Mouse (Mus musculus): ENCODE data around the gene Ddi2. TPM values are rescaled to one million over a fixed set of nuclear protein-coding genes. Genes with fewer than 3 reads are reported as not detected.

Gene Ddi2
- polyA plus RNA-seq, 1 experiment from 2014 or later, result 22.6 TPM

GRCm38 (mm10) chr4:141641961-141642811 is 81.0 kb downstream of the Ddi2 start:
- Histone ChIP-seq H3K4me2 (ENCODE audit: low read depth, low read length, severe bottlenecking) (no peak overlapping the region), H3K27me3 (ENCODE audit: control insufficient read depth, insufficient read depth, low read length) (no peaks in the 10 kb centered on the region), H3K36me3 (ENCODE audit: control insufficient read depth, insufficient read depth, low read length) (peaks cover 3% of the 10 kb centered on the region; the same call in 1 of the 2 replicates), H3K4me1 (replicated peaks; ENCODE audit: control insufficient read depth, insufficient read depth, low read length) (no peaks in the 10 kb centered on the region), H3K27ac (ENCODE audit: low read depth, low read length) (no peak overlapping the region), H3K4me3 (ENCODE audit: low read depth, low read length) (no peak overlapping the region), H3K9ac (ENCODE audit: low read length) (no peak overlapping the region), H3K9me3 (ENCODE audit: control insufficient read depth, low read length) (no peaks in the 10 kb centered on the region)
- ATAC-seq (replicated peaks; ENCODE audit: low FRiP score), result no peak
- DNase-seq (ENCODE audit: low spot score), result no peak
- 91% methylated on average over 25 of the region's 25 CpGs for WGBS

DNA sequence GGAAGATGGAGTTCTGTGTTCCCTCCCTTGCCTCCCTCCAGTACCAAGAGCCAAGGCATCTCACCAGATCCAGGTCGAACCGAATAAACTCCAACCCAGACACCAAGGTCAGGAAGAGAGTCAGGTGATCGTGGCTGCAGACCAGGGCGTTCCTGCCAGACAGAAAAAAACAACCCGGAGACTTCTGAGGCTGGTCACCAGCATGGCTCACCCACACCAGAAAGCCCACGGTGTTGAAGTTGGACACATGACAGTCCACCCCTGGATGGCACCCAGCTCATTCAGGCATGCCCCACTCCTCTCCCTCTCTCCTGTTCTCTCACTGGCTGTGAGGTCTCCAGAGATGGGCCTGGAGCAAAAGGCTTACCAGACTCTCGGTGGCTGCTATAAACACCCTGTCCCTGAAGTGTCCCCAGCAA is 81.9 kb downstream of the Ddi2 start:
- no peak for ATAC-seq (replicated peaks; ENCODE audit: low FRiP score)
- WGBS, result 87% methylated on average over 7 of the region's 7 CpGs

DNA sequence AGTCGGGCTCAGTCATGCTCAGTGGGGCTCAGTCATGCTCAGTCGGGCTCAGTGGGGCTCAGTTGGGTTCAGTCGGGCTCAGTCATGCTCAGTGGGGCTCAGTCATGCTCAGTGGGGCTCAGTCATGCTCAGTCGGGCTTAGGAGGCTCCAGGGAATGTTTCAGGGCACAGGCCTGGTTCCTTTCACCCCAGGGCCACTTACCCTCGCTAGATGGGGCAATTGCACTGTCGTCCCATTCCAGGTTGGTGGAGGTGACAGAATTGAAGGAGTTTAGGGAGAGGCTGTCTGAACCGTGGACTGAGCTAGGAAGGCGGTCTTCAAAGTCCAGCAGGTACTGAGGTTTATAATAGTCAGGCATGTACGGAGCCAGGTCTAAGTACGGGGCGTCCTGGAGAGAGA is 83.7 kb downstream of the Ddi2 start:
- WGBS, result 64% methylated on average over 11 of the region's 11 CpGs
- Histone ChIP-seq H3K4me2 (ENCODE audit: low read depth, low read length, severe bottlenecking) (no peak overlapping the region), H3K27me3 (ENCODE audit: control insufficient read depth, insufficient read depth, low read length) (no peaks in the 10 kb centered on the region), H3K27ac (ENCODE audit: low read depth, low read length) (no peak overlapping the region), H3K9me3 (ENCODE audit: control insufficient read depth, low read length) (no peaks in the 10 kb centered on the region), H3K4me1 (replicated peaks; ENCODE audit: control insufficient read depth, insufficient read depth, low read length) (no peaks in the 10 kb centered on the region), H3K36me3 (ENCODE audit: control insufficient read depth, insufficient read depth, low read length) (peaks cover 3% of the 10 kb centered on the region; the same call in 1 of the 2 replicates), H3K4me3 (ENCODE audit: low read depth, low read length) (no peak overlapping the region), H3K9ac (ENCODE audit: low read length) (no peak overlapping the region)
- no peak for DNase-seq (ENCODE audit: low spot score)
- no peak for ATAC-seq (replicated peaks; ENCODE audit: low FRiP score)

More for the DNA sequence above, 81.9 kb downstream of the Ddi2 start:
- Histone ChIP-seq H3K9ac (ENCODE audit: low read length) (no peak overlapping the region), H3K4me1 (replicated peaks; ENCODE audit: control insufficient read depth, insufficient read depth, low read length) (no peaks in the 10 kb centered on the region), H3K27ac (ENCODE audit: low read depth, low read length) (no peak overlapping the region), H3K36me3 (ENCODE audit: control insufficient read depth, insufficient read depth, low read length) (peaks cover 3% of the 10 kb centered on the region; the same call in 1 of the 2 replicates), H3K4me2 (ENCODE audit: low read depth, low read length, severe bottlenecking) (no peak overlapping the region), H3K9me3 (ENCODE audit: control insufficient read depth, low read length) (no peaks in the 10 kb centered on the region), H3K4me3 (ENCODE audit: low read depth, low read length) (no peak overlapping the region), H3K27me3 (ENCODE audit: control insufficient read depth, insufficient read depth, low read length) (no peaks in the 10 kb centered on the region)
- DNase-seq (ENCODE audit: low spot score), result no peak

GRCm38 (mm10) chr4:141636693-141637092 is 86.5 kb downstream of the Ddi2 start:
- H3K36me3 ChIP-seq (ENCODE audit: control insufficient read depth, insufficient read depth, low read length), result peaks cover 12% of the 10 kb centered on the region
- ATAC-seq (replicated peaks; ENCODE audit: low FRiP score), result no peak
- no peak for DNase-seq (ENCODE audit: low spot score)
- no peak overlapping the region for H3K4me2 ChIP-seq (ENCODE audit: low read depth, low read length, severe bottlenecking)
- H3K9me3 ChIP-seq (ENCODE audit: control insufficient read depth, low read length), result no peaks in the 10 kb centered on the region
- H3K27ac ChIP-seq (ENCODE audit: low read depth, low read length), result no peak overlapping the region
- H3K4me1 ChIP-seq (replicated peaks; ENCODE audit: control insufficient read depth, insufficient read depth, low read length), result no peaks in the 10 kb centered on the region
- no peak overlapping the region for H3K4me3 ChIP-seq (ENCODE audit: low read depth, low read length)
- no peaks in the 10 kb centered on the region for H3K27me3 ChIP-seq (ENCODE audit: control insufficient read depth, insufficient read depth, low read length)
- 95% methylated on average over 5 of the region's 5 CpGs for WGBS
- H3K9ac ChIP-seq (ENCODE audit: low read length), result no peak overlapping the region

GRCm38 (mm10) chr4:141635991-141636390 is 87.2 kb downstream of the Ddi2 start:
- H3K27ac ChIP-seq (ENCODE audit: low read depth, low read length), result no peak overlapping the region
- WGBS, result 86% methylated on average over 9 of the region's 9 CpGs
- peaks cover 13% of the 10 kb centered on the region for H3K36me3 ChIP-seq (ENCODE audit: control insufficient read depth, insufficient read depth, low read length)
- H3K9ac ChIP-seq (ENCODE audit: low read length), result no peak overlapping the region
- H3K4me1 ChIP-seq (replicated peaks; ENCODE audit: control insufficient read depth, insufficient read depth, low read length), result no peaks in the 10 kb centered on the region
- H3K4me2 ChIP-seq (ENCODE audit: low read depth, low read length, severe bottlenecking), result no peak overlapping the region
- DNase-seq (ENCODE audit: low spot score), result no peak
- H3K4me3 ChIP-seq (ENCODE audit: low read depth, low read length), result no peak overlapping the region
- H3K27me3 ChIP-seq (ENCODE audit: control insufficient read depth, insufficient read depth, low read length), result no peaks in the 10 kb centered on the region
- no peaks in the 10 kb centered on the region for H3K9me3 ChIP-seq (ENCODE audit: control insufficient read depth, low read length)
- no peak for ATAC-seq (replicated peaks; ENCODE audit: low FRiP score)

- peaks cover 11% of the 10 kb centered on the region for H3K36me3 ChIP-seq (ENCODE audit: control insufficient read depth, insufficient read depth, low read length)
- no peak for ATAC-seq (replicated peaks; ENCODE audit: low FRiP score)
- DNase-seq (ENCODE audit: low spot score), result no peak
- H3K4me2 ChIP-seq (ENCODE audit: low read depth, low read length, severe bottlenecking), result no peak overlapping the region
- 95% methylated on average over 21 of the region's 21 CpGs for WGBS
- H3K4me1 ChIP-seq (replicated peaks; ENCODE audit: control insufficient read depth, insufficient read depth, low read length), result no peaks in the 10 kb centered on the region
- no peak overlapping the region for H3K9ac ChIP-seq (ENCODE audit: low read length)
- H3K27me3 ChIP-seq (ENCODE audit: control insufficient read depth, insufficient read depth, low read length), result no peaks in the 10 kb centered on the region
- H3K9me3 ChIP-seq (ENCODE audit: control insufficient read depth, low read length), result no peaks in the 10 kb centered on the region
- H3K27ac ChIP-seq (ENCODE audit: low read depth, low read length), result no peak overlapping the region
- no peak overlapping the region for H3K4me3 ChIP-seq (ENCODE audit: low read depth, low read length)
Observed at GRCm38 (mm10) chr4:141632111-141632873, 90.9 kb downstream of the Ddi2 start.

DNA sequence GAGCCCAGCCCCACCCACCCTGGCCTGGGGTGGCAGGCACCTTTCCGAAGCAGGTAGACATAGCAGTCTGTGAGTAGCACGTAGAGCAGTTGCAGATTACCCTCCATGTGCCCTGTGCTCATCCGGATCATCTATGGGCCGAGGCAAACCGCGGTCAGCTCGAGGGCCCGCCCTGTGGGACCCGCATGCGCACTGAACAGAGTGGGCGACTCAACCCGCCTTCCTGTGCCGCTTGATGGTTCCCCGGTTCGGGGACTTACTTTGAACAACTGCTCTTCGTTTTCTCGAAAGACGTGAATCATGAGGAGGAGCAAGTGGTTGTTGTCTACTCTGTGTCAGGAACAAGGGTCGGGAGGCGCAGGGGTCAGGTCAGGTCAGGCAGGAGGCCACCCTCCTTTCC is 92.0 kb downstream of the Ddi2 start:
- WGBS, result 97% methylated on average over 20 of the region's 20 CpGs
- peaks cover 11% of the 10 kb centered on the region for H3K36me3 ChIP-seq (ENCODE audit: control insufficient read depth, insufficient read depth, low read length)

DNA sequence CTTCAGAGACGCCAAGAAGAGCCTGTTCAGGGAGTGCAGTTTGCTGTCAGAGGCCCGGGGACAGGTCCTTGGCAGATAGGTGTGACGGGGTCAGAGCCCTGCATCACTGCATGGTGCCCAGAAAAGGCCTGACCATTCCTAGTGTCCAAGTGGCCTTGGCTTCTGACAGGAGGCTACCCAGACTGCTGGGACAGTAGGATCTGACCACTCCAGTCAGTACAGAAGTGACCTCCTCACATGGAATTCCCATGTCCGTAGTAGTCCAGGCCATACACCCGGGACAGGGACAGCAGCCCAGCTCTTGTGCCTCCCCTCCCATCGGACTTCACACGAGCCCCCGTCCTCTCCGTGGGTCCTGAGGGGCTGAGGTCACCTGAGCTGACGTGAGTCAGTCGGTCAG is 93.2 kb downstream of the Ddi2 start:
- DNase-seq (ENCODE audit: low spot score), result no peak
- no peaks in the 10 kb centered on the region for H3K4me1 ChIP-seq (replicated peaks; ENCODE audit: control insufficient read depth, insufficient read depth, low read length)
- no peak overlapping the region for H3K4me2 ChIP-seq (ENCODE audit: low read depth, low read length, severe bottlenecking)
- no peak for ATAC-seq (replicated peaks; ENCODE audit: low FRiP score)
- H3K9ac ChIP-seq (ENCODE audit: low read length), result no peak overlapping the region
- no peaks in the 10 kb centered on the region for H3K9me3 ChIP-seq (ENCODE audit: control insufficient read depth, low read length)
- H3K4me3 ChIP-seq (ENCODE audit: low read depth, low read length), result no peak overlapping the region
- no peaks in the 10 kb centered on the region for H3K27me3 ChIP-seq (ENCODE audit: control insufficient read depth, insufficient read depth, low read length)
- no peak overlapping the region for H3K27ac ChIP-seq (ENCODE audit: low read depth, low read length)
- 94% methylated on average over 11 of the region's 11 CpGs for WGBS
- peaks cover 11% of the 10 kb centered on the region for H3K36me3 ChIP-seq (ENCODE audit: control insufficient read depth, insufficient read depth, low read length)

More for the DNA sequence above, 92.0 kb downstream of the Ddi2 start:
- no peak for DNase-seq (ENCODE audit: low spot score)
- no peaks in the 10 kb centered on the region for H3K27me3 ChIP-seq (ENCODE audit: control insufficient read depth, insufficient read depth, low read length)
- H3K4me1 ChIP-seq (replicated peaks; ENCODE audit: control insufficient read depth, insufficient read depth, low read length), result no peaks in the 10 kb centered on the region
- no peaks in the 10 kb centered on the region for H3K9me3 ChIP-seq (ENCODE audit: control insufficient read depth, low read length)
- no peak overlapping the region for H3K27ac ChIP-seq (ENCODE audit: low read depth, low read length)
- H3K9ac ChIP-seq (ENCODE audit: low read length), result no peak overlapping the region
- no peak for ATAC-seq (replicated peaks; ENCODE audit: low FRiP score)
- H3K4me2 ChIP-seq (ENCODE audit: low read depth, low read length, severe bottlenecking), result no peak overlapping the region
- no peak overlapping the region for H3K4me3 ChIP-seq (ENCODE audit: low read depth, low read length)
